Mouse (Mus musculus) brain, embryonic 14.5 days (tissue): Measurements from ENCODE around the gene Pcx.

Experiments
- CTCF ChIP-seq: fragments of 200-500 bp; IDR thresholded peaks from 2 replicates; pipeline ENCODE4 v1.5.1; 2012; ENCODE audit warnings: inconsistent platforms, mild to moderate bottlenecking, moderate library complexity, borderline replicate concordance; ENCODE audit not compliant: insufficient read depth, insufficient read length; ENCODE audit errors: extremely low read depth
- POLR2A ChIP-seq: fragments of 200-500 bp; IDR thresholded peaks from 2 replicates; pipeline ENCODE4 v1.6.1; 2012; ENCODE audit warnings: mild to moderate bottlenecking, inconsistent platforms, borderline replicate concordance; ENCODE audit not compliant: poor library complexity, insufficient read depth, insufficient read length, severe bottlenecking; ENCODE audit errors: extremely low read depth

- TF ChIP-seq POLR2A (no peak), CTCF (no peak)
Observed at GRCm38 (mm10) chr19:4558570-4558955, 48.3 kb downstream of the Pcx start.
